Mouse (Mus musculus) cortical plate, adult 2 months (tissue): ENCODE results near the gene Amt.

Source experiments
- CTCF ChIP-seq: fragments of 200-500 bp; IDR thresholded peaks from 2 replicates; pipeline ENCODE4 v1.5.1; 2011; ENCODE audit warnings: mild to moderate bottlenecking, control low read depth, low read length; ENCODE audit not compliant: insufficient read depth; ENCODE audit errors: extremely low read depth
- POLR2A ChIP-seq: fragments of 200-500 bp; IDR thresholded peaks from 2 replicates; pipeline ENCODE4 v1.6.1; 2011; ENCODE audit warnings: mild to moderate bottlenecking, low read length, control low read depth; ENCODE audit not compliant: insufficient read depth; ENCODE audit errors: extremely low read depth

DNA sequence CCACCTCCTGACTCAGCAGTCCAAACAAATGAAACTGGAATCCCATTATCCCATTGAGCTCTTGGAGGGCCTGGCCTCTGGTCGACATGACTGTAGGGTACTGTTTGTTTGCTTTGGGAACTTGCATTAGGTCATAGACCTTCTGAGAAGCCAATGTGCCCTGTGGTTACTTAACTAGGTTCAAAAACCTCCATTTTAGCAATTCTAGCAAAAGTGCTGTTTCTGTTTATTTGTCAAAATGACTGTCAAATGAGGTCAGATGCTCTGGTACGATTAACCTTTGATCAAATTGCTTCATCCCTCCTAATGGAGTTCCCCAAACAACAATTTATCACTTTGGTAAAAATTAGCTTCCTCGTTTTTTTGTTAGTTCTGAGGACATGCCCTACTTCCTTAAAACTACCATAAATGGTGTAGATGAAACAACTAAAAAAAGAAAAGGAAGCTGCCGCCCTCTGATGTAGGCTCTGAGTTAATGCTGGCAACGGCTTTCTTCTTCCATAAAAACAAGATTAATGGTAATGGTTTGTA, 45.7 kb downstream of the Amt start:
- no peak for TF ChIP-seq CTCF
- TF ChIP-seq POLR2A, result no peak
